Mouse (Mus musculus): Measurements from ENCODE around the gene Eif4a1.
"Not testable (repeated sequence)": the region's sequence is repeated elsewhere in the genome, so short reads cannot be mapped to it uniquely, and the experiment has no call there.

Gene Eif4a1

DNA sequence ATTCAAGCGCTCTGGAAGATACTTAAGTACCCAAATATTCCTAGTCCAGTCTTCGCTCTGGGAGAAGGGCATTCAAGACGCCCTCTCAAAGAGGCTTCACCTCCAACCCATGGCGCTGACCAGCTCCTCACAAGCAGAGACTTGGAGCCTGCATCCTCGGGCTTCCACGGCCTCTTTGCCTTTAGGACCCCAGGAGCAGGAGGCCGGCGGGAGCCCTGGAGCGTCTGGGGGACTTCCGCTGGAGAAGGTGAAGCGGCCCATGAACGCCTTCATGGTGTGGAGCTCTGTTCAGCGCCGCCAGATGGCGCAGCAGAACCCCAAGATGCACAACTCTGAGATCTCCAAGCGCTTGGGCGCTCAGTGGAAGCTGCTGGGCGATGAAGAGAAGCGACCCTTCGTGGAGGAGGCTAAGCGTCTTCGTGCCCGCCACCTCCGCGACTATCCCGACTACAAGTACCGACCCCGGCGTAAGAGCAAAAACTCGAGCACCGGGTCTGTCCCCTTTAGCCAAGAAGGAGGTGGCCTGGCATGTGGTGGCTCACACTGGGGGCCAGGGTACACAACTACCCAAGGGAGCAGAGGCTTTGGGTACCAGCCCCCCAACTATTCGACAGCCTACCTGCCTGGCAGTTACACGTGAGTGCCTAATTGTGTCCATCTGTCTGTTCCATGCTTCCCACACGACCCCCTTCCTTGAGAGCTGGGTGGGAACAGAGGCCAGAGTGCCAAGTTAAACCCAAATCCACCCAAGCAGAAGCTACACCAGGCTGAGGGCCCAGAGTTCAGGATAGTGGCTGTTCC, 16.8 kb downstream of the Eif4a1 start, which contains the start of gene Sox15:
Sox15 (plus strand) TSS at position 51 of the 801 bp plus-strand sequence.
- ATAC-seq (ENCODE audit: insufficient number of reproducible peaks, low FRiP score, low TSS enrichment): 0 out of 2 replicates have a peak, but pooled peaks have one; percentile 56

DNA sequence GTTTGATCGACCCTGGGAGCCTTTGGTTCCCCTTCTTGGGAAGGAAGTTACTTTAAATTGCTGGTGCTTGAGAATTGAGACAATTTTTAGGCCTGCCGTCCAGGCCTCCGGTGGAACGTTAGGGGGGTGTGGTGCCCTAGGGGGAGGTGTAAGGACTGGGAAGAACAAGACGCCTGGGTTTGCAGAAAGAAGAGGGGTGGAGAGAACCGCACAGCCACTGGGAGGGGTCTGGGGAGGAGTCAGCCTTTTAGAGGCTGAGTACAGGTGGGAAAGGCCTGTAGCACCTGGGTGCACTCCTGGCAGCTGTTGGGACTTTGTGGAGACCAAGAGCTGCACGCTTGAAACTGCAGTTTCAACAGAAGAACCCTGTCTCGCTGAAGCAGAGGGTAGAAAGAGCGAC, 17.5 kb downstream of the Eif4a1 start:
- ATAC-seq (ENCODE audit: insufficient number of reproducible peaks, low FRiP score, low TSS enrichment): no peak

DNA sequence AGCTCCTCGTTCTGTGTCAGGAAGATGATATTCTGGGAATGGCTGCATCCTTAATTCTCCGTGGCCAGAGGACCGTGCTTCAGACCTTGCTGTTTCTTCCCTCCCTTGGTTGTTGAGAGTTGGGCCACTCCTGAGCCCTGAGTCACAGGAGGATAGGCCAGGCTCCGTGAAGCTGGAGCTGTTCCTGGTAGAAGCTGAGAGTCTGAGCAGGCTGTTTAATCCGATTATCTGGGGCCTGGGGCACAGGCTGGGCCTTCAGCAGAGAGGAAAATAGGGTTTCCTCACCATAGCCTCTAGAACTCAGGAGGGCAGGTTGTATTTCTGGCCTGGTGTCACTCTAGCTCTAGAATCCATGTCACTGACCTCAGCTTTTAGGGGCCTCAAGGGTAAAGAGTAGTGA, 18.8 kb downstream of the Eif4a1 start:
- no peak for ATAC-seq (ENCODE audit: insufficient number of reproducible peaks, low FRiP score, low TSS enrichment)

DNA sequence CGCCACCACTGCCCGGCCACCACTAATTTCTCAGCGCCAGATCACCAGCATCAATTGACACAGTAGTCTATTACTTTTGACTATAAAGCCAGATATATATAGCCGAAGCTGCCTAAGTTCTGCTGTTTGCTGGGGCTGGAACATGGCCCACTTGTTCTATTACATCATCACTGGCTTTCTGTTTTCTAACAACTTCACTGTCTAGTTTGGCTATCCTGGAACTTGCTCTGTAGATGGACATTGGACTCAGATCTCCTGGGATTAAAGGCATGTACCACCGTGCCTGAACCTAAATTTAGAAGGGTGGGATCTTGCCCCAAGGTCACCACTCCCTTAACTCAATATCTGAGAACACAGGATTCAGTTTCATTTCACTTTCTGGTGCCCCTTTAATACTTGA, 26.4 kb downstream of the Eif4a1 start:
- ATAC-seq (ENCODE audit: insufficient number of reproducible peaks, low FRiP score, low TSS enrichment): no peak

DNA sequence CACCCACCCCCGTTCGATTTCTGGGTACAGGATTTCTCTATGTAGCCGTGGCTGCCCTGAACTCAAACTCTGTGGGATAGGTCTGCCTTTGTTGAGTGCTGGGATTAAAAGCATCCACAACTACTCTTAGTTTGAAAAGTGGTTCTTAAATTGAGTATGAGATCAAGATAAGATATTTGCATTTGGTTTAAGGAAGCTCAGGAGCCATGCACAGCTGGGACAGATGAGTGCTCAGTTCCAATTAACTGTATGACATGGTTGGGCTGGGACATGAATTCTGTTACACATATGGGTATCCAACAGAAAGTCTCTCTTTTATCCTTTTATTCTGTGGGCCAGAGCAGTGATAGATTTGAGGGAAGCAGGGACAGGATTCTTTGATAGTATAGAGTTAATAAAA, 36.8 kb downstream of the Eif4a1 start:
- ATAC-seq (ENCODE audit: insufficient number of reproducible peaks, low FRiP score, low TSS enrichment): no peak

DNA sequence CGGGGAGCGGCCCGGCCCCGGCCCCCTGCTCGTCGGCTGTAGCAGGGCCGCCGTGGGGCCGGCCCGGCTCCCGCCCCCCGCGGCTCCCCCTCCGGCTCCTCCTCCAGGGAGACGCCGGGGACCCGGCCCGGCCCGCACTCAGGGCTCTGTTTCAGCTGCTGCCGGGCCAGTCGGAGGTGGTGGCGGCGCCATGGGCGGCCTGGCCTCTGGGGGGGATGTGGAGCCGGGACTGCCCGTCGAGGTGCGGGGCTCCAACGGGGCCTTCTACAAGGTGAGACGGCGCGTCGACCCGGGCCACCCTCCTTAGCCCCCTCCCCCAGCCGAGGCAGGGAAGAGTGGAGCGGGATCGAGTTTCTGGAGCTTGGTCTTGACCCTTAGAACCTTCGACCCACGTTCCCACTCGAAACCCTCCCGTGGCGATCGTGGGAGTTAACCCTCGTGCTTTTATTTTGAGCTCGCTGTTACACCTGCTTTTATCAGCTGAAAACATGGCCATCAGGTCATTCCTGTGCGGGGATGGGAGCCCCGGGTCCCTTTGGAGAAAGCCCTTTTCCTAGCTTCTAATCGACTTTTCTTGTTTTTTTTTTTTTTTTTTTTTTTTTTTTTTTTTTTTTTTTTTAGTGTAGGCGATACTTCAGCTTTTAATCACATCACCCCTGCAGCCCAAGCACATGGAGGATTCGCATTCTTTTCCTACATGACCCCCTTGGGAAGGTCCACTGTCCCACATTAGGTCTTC, 38.9 kb downstream of the Eif4a1 start:
- ATAC-seq (ENCODE audit: insufficient number of reproducible peaks, low FRiP score, low TSS enrichment): no peak

DNA sequence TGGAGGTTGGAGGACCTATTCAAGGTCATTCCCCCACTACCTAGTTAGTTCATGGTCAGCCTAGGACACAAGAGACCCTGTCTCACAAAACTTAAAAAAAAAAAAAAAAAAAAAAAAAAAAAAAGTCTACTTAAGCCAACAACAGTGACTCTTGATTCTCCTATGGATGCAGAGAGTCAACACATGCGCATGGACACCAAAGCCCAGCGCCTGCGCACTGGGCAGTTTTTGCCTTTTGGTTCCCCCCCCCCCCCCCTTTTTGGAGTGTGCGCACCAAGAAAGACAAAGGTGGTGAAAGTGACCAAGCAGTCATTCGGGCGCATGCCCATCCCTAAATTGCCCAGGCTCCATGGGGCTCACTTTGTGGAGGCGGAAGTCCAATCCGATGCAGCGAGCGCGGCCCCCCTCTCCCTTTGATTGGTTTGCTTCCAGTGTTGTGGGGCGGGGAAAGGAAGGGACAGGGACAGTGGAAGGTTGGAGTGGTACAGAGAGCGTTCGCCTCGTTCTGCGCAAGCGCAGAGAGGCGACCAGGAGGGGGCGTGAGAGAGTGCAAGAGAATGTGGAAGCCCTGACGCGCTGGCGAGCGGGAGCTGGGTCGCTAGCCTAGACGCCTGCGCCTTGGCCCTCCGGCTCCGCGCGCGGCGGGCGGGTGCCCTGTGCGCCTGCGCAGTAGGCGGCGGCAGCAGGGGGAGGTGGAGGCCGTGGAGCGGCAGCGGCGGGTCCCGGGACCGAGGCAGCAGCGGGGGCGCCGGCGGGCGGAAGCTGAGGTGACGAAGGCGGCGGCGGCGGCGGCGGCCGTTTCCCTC, 39.7 kb downstream of the Eif4a1 start, which contains the start of gene Fxr2:
Fxr2 (plus strand) TSS at position 707 of the 806 bp plus-strand sequence.
- ATAC-seq (ENCODE audit: insufficient number of reproducible peaks, low FRiP score, low TSS enrichment): peak; percentile 97

DNA sequence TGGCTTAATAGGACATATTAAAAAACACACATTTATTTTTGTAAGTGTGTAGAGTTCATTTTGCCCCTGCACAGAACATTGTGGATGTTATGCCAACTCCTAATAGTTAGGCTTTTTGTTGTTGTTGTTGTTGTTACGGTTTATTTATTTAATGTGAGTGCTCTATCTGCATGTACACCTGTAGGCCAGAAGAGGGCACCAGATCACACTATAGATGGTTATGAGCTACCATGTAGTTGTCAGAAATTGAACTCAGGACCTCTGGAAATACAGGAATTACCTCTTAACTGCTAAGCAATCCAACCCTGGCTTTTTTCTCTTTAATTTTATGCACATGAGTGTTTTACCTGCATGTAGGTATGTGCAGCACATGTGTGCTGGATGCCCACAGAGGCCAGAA, 42.4 kb downstream of the Eif4a1 start:
- no peak for ATAC-seq (ENCODE audit: insufficient number of reproducible peaks, low FRiP score, low TSS enrichment)

DNA sequence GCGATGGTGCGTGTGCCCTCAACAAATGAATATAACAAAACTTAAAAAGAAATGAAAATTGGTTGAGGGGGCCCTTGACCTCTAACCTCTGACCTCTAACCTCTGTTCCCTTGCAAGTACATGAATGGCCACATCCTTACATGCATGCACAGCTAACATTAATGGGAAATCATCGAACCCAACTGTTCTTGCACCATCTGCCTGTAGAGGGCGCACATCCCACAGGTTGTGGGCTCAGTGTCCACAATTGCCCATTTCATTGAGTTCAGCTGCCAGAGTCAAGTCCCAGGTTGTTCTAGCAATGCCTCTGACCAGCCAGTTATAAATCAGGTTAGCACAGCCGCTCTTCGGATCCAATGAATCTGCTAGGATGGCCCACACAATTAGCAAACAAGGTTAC, 43.9 kb downstream of the Eif4a1 start:
- no peak for ATAC-seq (ENCODE audit: insufficient number of reproducible peaks, low FRiP score, low TSS enrichment)

DNA sequence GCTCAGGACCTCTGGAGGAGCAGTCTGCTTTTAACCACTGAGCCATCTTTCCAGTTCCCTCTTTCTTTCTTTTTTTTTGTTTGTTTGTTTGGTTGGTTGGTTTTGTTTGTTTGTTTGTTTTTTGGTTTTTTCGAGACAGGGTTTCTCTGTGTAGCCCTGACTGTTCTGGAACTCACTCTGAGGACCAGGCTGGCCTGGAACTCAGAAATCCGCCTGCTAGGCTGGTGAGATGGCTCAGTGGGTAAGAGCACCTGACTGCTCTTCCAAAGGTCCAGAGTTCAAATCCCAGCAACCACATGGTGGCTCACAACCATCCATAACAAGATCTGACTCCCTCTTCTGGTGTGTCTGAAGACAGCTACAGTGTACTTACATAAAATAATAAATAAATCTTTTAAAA, 47.9 kb downstream of the Eif4a1 start:
- ATAC-seq (ENCODE audit: insufficient number of reproducible peaks, low FRiP score, low TSS enrichment): not testable (repeated sequence)

DNA sequence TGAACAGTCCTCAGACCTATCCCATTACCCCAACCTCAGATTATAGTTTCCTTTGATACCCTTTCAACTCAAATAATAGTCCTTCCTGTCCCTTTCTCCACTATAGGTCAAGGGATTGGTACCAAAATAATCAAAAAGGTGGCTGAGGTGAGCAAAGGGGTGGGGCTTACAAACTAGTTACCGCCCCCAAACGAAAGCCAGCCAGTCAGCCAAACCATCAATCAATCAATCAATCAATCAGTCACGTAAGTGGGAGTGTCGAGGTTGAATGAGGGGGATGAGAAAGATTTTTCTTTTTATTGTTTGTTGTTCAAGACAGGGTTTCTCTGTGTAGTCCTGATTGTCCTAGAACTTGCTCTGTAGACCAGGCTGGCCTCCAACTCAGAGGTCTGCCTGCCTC, 49.2 kb downstream of the Eif4a1 start:
- ATAC-seq (ENCODE audit: insufficient number of reproducible peaks, low FRiP score, low TSS enrichment): no peak

DNA sequence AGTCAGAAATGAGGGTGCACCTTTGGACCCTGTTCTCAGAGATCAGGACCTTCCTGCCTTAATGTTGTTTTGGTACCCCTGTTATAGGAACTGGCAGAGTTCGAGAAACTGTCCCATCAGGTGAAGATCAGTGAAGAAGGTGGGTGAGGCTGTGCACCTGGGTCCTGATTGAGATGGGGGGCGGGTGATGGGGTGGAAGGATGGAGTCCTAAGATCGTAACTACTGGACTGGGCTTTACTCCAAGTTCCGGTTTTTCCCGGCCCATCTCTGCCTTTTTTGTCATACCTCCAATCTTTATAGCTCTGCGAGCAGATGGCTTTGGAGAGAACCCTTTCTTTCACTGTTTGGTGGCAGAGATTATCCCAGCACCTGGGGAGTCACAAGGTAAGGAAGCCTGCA, 49.8 kb downstream of the Eif4a1 start:
- ATAC-seq (ENCODE audit: insufficient number of reproducible peaks, low FRiP score, low TSS enrichment): no peak

DNA sequence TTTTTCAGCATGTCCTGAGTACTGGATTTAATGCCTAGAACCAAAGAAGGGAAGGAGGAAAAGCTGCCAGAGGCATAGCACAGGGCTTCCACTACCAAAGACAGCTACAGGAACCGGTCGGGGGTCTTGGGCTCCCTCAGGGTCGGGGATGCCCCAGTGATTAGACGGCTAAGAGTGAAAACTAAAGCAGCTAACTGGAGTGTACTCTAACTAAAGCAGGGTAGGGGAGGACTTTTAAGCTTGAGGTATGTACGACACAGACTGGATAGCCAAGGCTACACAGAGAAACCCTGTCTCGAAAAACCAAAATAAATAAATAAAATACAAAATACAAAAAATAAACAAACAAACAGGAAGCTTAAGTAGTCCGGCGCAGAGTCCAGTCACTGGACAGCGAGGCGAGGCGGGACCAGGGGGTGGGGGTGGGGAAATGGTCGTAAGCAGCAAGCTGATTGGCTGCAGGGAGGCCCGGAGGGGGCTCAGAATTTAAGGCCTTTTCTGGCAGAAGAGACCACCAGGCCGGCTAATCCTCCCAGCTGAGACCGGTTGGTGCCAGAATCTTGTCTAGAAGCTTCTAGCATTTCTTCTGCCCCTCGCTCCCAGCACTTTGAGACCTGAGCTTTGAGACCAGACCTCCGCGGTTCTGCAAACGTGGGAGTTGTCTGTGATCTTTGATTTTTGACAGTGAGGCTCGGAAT, 50.5 kb downstream of the Eif4a1 start, which contains the start of gene Sat2:
Sat2 (plus strand) TSS at position 454 of the 698 bp plus-strand sequence.
- ATAC-seq (ENCODE audit: insufficient number of reproducible peaks, low FRiP score, low TSS enrichment): peak; percentile 66; the same call in 1 of the 2 replicates

DNA sequence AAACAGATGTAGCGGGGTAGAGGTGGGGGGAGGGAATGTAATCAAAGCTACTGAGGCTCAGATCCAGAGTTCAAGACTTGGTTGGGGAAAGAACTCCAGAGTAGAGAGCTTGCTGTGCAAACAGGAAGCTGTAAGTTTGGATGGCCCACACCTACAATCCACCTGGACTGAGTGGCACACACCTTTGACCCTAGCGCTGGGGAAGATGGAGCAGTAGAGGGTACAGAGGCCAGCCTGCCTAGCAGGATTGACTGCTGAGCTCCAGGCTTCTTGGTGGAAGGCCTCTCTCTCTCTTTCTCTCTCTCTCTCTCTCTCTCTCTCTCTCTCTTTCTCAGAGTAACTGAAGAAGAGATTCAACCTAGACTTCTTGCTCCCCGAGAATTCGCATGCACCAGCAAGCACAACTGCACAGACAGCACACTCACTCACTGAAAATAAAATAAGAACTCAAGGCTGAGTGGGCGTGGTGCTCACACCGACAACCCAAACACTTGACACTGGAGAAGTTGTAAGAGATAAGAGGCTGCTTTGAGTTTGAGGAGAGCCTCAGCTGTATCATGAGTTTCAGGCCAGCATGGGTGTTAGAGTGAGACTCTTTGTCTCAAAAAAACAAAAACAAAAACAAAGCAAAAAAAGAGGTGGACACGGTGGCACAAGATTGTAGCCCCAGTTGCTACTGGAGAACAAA, 51.7 kb downstream of the Eif4a1 start:
- ATAC-seq (ENCODE audit: insufficient number of reproducible peaks, low FRiP score, low TSS enrichment): no peak

DNA sequence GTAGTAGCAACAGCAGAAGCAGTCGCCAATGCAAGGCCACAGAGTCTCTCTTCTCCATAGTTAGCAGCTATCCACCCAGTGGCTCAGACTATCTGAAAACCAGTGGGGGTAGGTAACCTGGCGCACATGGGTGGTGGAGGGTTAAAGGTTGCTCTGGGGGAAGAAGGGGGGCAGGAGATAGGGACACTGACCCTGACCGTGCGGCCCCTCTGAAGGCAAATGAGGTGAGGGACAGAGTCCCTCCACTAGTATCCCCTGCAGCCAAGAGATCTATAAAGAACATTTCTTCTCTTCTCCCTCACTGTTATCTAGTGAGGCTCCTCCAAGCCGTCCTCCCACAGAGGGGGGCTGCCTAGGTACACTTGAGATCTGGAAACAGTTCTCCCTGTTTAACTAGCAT, 54.4 kb downstream of the Eif4a1 start, which contains the start of gene Shbg:
Shbg (minus strand) TSS at position 101 of the 400 bp plus-strand sequence.
- no peak for ATAC-seq (ENCODE audit: insufficient number of reproducible peaks, low FRiP score, low TSS enrichment)
